10 mouse cellular contexts compared by ENCODE assay signal in genomic region chr7:132339041-132339839, GRCm38 (mm10). TPM values are rescaled to one million over a fixed set of nuclear protein-coding genes. Genes with fewer than 3 reads are reported as not detected.
DNase-seq lines count a peak whose midpoint lies in the region; ATAC-seq and TF ChIP-seq lines count a peak whose summit lies in the region.
"Had no signal": no experiment of that assay in that cellular context is flagged by ENCODE, and none has a peak within 500 bp of the region (broad histone marks: within the 10 kb centered on the region; RNA-seq: fewer than 3 reads in every experiment).

No protein-coding gene starts in this region.

- H3K4me1 ChIP-seq in forebrain, postnatal 0 days (ENCODE audit: insufficient read depth) = no peaks in the 10 kb centered on the region
- H3K4me1 ChIP-seq in forebrain, embryonic 12.5 days = peaks cover 19% of the 10 kb centered on the region
- H3K4me1 ChIP-seq in embryonic facial prominence, embryonic 10.5 days = peaks cover 33% of the 10 kb centered on the region
- H3K4me1 ChIP-seq in kidney, embryonic 15.5 days = peaks cover 30% of the 10 kb centered on the region
- peaks cover 11% of the 10 kb centered on the region for H3K4me1 ChIP-seq in lung, embryonic 14.5 days (ENCODE audit: insufficient read depth)

- WGBS in forebrain, postnatal 0 days = 84% methylated on average over 14 of the region's 14 CpGs
- 89% methylated on average over 14 of the region's 14 CpGs for WGBS in forebrain, embryonic 12.5 days
- 84% methylated on average over 14 of the region's 14 CpGs for WGBS in embryonic facial prominence, embryonic 10.5 days
- 79% methylated on average over 14 of the region's 14 CpGs for WGBS in kidney, embryonic 15.5 days
- 64% methylated on average over 14 of the region's 14 CpGs for WGBS in lung, embryonic 14.5 days

- no peak overlapping the region for H3K4me3 ChIP-seq in forebrain, postnatal 0 days (ENCODE audit: low read depth, low read length)
- H3K4me3 ChIP-seq in forebrain, embryonic 12.5 days (replicated peaks) = no peak overlapping the region
- H3K4me3 ChIP-seq in embryonic facial prominence, embryonic 10.5 days = no peak overlapping the region
- no peak overlapping the region for H3K4me3 ChIP-seq in kidney, embryonic 15.5 days (replicated peaks)
- H3K4me3 ChIP-seq in lung, embryonic 14.5 days (ENCODE audit: low read depth, low read length) = no peak overlapping the region
- H3K4me3 ChIP-seq: midbrain, embryonic 12.5 days had no signal

- H3K27me3 ChIP-seq in forebrain, postnatal 0 days (ENCODE audit: insufficient read depth, low read length) = no peaks in the 10 kb centered on the region
- no peaks in the 10 kb centered on the region for H3K27me3 ChIP-seq in forebrain, embryonic 12.5 days
- H3K27me3 ChIP-seq in embryonic facial prominence, embryonic 10.5 days (replicated peaks; ENCODE audit: low read depth, poor library complexity, severe bottlenecking) = 0 out of 2 replicates have a peak, but pooled peaks cover 7% of the 10 kb centered on the region
- H3K27me3 ChIP-seq in kidney, embryonic 15.5 days = no peaks in the 10 kb centered on the region
- H3K27me3 ChIP-seq in lung, embryonic 14.5 days (ENCODE audit: insufficient read depth, low read length) = no peaks in the 10 kb centered on the region
- H3K27me3 ChIP-seq: midbrain, embryonic 12.5 days had no signal

- ATAC-seq in forebrain, postnatal 0 days = no peak
- no peak for ATAC-seq in forebrain, embryonic 12.5 days (ENCODE audit: low FRiP score)
- no peak for ATAC-seq in kidney, embryonic 15.5 days (replicated peaks; ENCODE audit: low FRiP score)
- no peak for ATAC-seq in lung, embryonic 14.5 days (ENCODE audit: insufficient read depth)
- no peak for ATAC-seq in inflammation-experienced regulatory T-cells, adult 6 months

- H3K9ac ChIP-seq in forebrain, postnatal 0 days = no peak overlapping the region
- H3K9ac ChIP-seq in forebrain, embryonic 12.5 days = no peak overlapping the region
- H3K9ac ChIP-seq in kidney, embryonic 15.5 days = no peak overlapping the region
- no peak overlapping the region for H3K9ac ChIP-seq in lung, embryonic 14.5 days
- H3K9ac ChIP-seq: hindbrain, embryonic 14.5 days; midbrain, embryonic 12.5 days had no signal

- TF ChIP-seq CTCF in forebrain, postnatal 0 days (IDR thresholded peaks at IDR 0.05; ENCODE audit: low read depth) = no peak
- no peak for TF ChIP-seq CTCF in lung, embryonic 14.5 days (IDR thresholded peaks at IDR 0.05; ENCODE audit: low read depth)

- 0 out of 2 replicates have a peak overlapping the region, but pooled peaks have one; percentile 21 for H3K27ac ChIP-seq in forebrain, postnatal 0 days (ENCODE audit: low read depth, low read length)
- no peak overlapping the region for H3K27ac ChIP-seq in forebrain, embryonic 12.5 days
- peak overlapping the region; percentile 8; the same call in 1 of the 2 replicates for H3K27ac ChIP-seq in embryonic facial prominence, embryonic 10.5 days (replicated peaks)
- H3K27ac ChIP-seq in kidney, embryonic 15.5 days = peak overlapping the region; percentile 82
- peak overlapping the region; percentile 80 for H3K27ac ChIP-seq in lung, embryonic 14.5 days (ENCODE audit: low read depth)
- H3K27ac ChIP-seq: hindbrain, embryonic 14.5 days; midbrain, embryonic 12.5 days had no signal

- no peak for DNase-seq in forebrain, postnatal 0 days
- no peak for DNase-seq in embryonic facial prominence, embryonic 10.5 days (ENCODE audit: low spot score)
- peak; percentile 56 for DNase-seq in lung, embryonic 14.5 days
- no peak for DNase-seq in adipocyte (ENCODE audit: low spot score)
- DNase-seq in right cerebral cortex, postnatal 25 days = no peak

- no peaks in the 10 kb centered on the region for H3K9me3 ChIP-seq in forebrain, postnatal 0 days (ENCODE audit: low read length)
- no peaks in the 10 kb centered on the region for H3K9me3 ChIP-seq in forebrain, embryonic 12.5 days
- H3K9me3 ChIP-seq in embryonic facial prominence, embryonic 10.5 days = 0 out of 2 replicates have a peak, but pooled peaks cover 4% of the 10 kb centered on the region
- no peaks in the 10 kb centered on the region for H3K9me3 ChIP-seq in kidney, embryonic 15.5 days (replicated peaks)
- H3K9me3 ChIP-seq in lung, embryonic 14.5 days (ENCODE audit: low read depth, low read length) = no peaks in the 10 kb centered on the region
- H3K9me3 ChIP-seq: midbrain, embryonic 12.5 days had no signal

- no peak overlapping the region for H3K4me2 ChIP-seq in forebrain, postnatal 0 days (ENCODE audit: low read depth)
- no peak overlapping the region for H3K4me2 ChIP-seq in forebrain, embryonic 12.5 days
- H3K4me2 ChIP-seq in kidney, embryonic 15.5 days = no peak overlapping the region
- no peak overlapping the region for H3K4me2 ChIP-seq in lung, embryonic 14.5 days
- H3K4me2 ChIP-seq: hindbrain, embryonic 14.5 days; midbrain, embryonic 12.5 days had no signal

- H3K36me3 ChIP-seq in forebrain, postnatal 0 days (ENCODE audit: insufficient read depth) = no peaks in the 10 kb centered on the region
- no peaks in the 10 kb centered on the region for H3K36me3 ChIP-seq in forebrain, embryonic 12.5 days (replicated peaks)
- no peaks in the 10 kb centered on the region for H3K36me3 ChIP-seq in embryonic facial prominence, embryonic 10.5 days (replicated peaks)
- H3K36me3 ChIP-seq in kidney, embryonic 15.5 days = no peaks in the 10 kb centered on the region
- no peaks in the 10 kb centered on the region for H3K36me3 ChIP-seq in lung, embryonic 14.5 days (ENCODE audit: insufficient read depth)
- H3K36me3 ChIP-seq: midbrain, embryonic 12.5 days had no signal

RNA-seq across cellular contexts. Expression of gene Chst15, which starts 22.2 kb away (rescaled TPM):
- total RNA-seq in forebrain, postnatal 0 days (2014; rRNA removed) = 19.3 and 20.5 TPM in 2 replicates
- 7.2 and 12.8 TPM in 2 replicates for polyA plus RNA-seq in forebrain, postnatal 0 days (2015; fragmentation: Nextera tagmentation; extraction: Ambion mirVana)
- 13.8 and 15.6 TPM in 2 replicates for polyA plus RNA-seq in forebrain, embryonic 12.5 days (2016; fragmentation: Nextera tagmentation; extraction: Ambion mirVana)
- polyA plus RNA-seq in embryonic facial prominence, embryonic 10.5 days (2016; fragmentation: Nextera tagmentation; extraction: Ambion mirVana) = 11.8 and 12.7 TPM in 2 replicates
- 17.8 and 19.3 TPM in 2 replicates for polyA plus RNA-seq in kidney, embryonic 15.5 days (2015; fragmentation: Nextera tagmentation; extraction: Ambion mirVana)
- 17.1 and 18.3 TPM in 2 replicates for polyA plus RNA-seq in lung, embryonic 14.5 days (2014; fragmentation: Nextera tagmentation; extraction: Ambion mirVana)
- polyA plus RNA-seq in inflammation-experienced regulatory T-cells, adult 6 months (2017; shearing (Covaris generic)) = 1 to 10 TPM in 2 of 3 experiments, under 1 TPM in 1; 0.88 to 6.2 (median 4.8) TPM
